Mouse (Mus musculus): ENCODE results near the gene Tctn3. TPM values are rescaled to one million over a fixed set of nuclear protein-coding genes. Genes with fewer than 3 reads are reported as not detected.
"Not testable (repeated sequence)": the region's sequence is repeated elsewhere in the genome, so short reads cannot be mapped to it uniquely, and the experiment has no call there.

Tctn3 gene
- total and polyA plus RNA-seq, 3 experiments, result 6.5 to 7.7 (median 7.6) TPM

DNA sequence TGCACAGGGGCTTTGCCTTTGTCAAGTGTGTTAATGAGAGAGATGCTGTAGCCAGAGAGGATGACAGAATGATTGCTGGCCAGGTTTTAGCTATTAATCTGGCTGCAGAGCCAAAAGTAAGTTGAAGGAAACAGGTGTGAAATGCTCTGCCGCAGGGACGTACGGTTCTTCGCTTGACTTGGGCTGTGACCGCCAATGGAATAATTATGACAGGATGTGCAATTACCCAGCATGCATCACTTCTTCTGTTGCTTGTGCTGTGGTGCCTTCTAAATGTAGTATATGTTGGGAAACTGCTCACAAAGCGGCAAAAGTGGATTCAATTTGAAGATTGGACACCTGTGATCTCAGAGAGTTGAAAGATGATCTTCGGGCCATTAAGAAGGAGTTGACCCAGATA, 4.0 kb upstream of the Tctn3 start:
- no peaks in the 10 kb centered on the region for H3K4me1 ChIP-seq (ENCODE audit: control insufficient read depth, insufficient read depth, low read length)
- intact Hi-C loops (cut with DNase I), result loop anchor here (1.0 kb wide), 1 partner anchor 106 kb away; no protein-coding TSS in a partner anchor
- no peaks in the 10 kb centered on the region for H3K79me2 ChIP-seq (replicated peaks; ENCODE audit: control insufficient read depth, insufficient read depth, low read length)
- no peak overlapping the region for H3K9ac ChIP-seq (ENCODE audit: low read depth, low read length)
- H3K36me3 ChIP-seq (ENCODE audit: control insufficient read depth, insufficient read depth, low read length), result no peaks in the 10 kb centered on the region
- H3K4me3 ChIP-seq, result no peak overlapping the region
- DNase-seq, result no peak
- no peaks in the 10 kb centered on the region for H3K27me3 ChIP-seq (ENCODE audit: control insufficient read depth, insufficient read depth, low read length)
- no peak overlapping the region for H3K27ac ChIP-seq
- 71% methylated on average over 7 of the region's 7 CpGs for WGBS
- TF ChIP-seq EP300 (IDR thresholded peaks at IDR 0.05; ENCODE audit: insufficient read depth, low read depth, low read length), result no peak
- TF ChIP-seq POLR2A (IDR thresholded peaks at IDR 0.05; ENCODE audit: insufficient read depth, low read depth, low read length), result no peak
- no peak for TF ChIP-seq CTCF (IDR thresholded peaks at IDR 0.05)

DNA sequence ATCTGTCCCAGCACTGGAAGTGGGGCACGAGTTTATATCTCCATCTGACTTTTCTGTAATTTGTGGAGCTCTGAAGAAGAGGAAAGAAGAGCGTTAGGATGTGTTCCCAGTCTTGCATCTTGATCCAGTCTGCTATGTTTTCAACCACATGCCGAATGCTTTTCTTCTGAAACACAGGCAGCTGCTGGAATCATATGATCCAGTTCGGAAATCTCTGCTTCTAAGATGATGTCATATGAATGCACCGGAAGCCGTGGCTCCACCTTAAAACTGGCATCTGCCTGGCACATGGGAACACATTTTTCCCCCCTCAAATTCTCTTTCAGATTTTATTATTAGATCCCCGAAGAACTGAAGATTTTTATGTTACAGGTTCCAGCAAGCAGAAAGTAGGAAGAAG, 2.8 kb upstream of the Tctn3 start:
- WGBS, result 46% methylated on average over 7 of the region's 7 CpGs
- no peak overlapping the region for H3K27ac ChIP-seq
- no peaks in the 10 kb centered on the region for H3K79me2 ChIP-seq (replicated peaks; ENCODE audit: control insufficient read depth, insufficient read depth, low read length)
- no peaks in the 10 kb centered on the region for H3K27me3 ChIP-seq (ENCODE audit: control insufficient read depth, insufficient read depth, low read length)
- intact Hi-C loops (cut with DNase I), result loop anchor here (5.0 kb wide), 1 partner anchor 47 kb away; no protein-coding TSS in a partner anchor
- H3K4me1 ChIP-seq (ENCODE audit: control insufficient read depth, insufficient read depth, low read length), result no peaks in the 10 kb centered on the region
- no peak for TF ChIP-seq POLR2A (IDR thresholded peaks at IDR 0.05; ENCODE audit: insufficient read depth, low read depth, low read length)
- TF ChIP-seq EP300 (IDR thresholded peaks at IDR 0.05; ENCODE audit: insufficient read depth, low read depth, low read length), result no peak
- no peak for TF ChIP-seq CTCF (IDR thresholded peaks at IDR 0.05)
- no peak for DNase-seq
- H3K9ac ChIP-seq (ENCODE audit: low read depth, low read length), result no peak overlapping the region
- no peaks in the 10 kb centered on the region for H3K36me3 ChIP-seq (ENCODE audit: control insufficient read depth, insufficient read depth, low read length)
- H3K4me3 ChIP-seq, result no peak overlapping the region

DNA sequence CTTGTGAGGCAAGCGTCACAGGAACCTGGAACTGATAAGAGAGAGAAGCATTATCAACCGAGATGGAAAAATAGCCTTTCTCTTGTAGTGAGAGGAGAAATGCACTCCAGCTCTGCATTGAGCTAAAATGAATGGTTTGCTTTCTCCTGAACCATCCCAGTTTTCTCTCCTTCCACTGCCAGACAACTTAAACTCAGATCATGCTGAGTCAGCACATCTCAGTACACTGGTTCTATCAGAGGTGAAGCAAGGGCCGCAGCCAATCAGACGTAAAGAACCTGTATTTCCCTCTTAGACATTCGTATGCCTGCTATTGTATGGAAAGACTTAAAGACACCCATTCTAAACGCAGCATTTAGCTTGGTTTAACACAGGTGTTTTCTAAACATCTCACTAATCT, 4.4 kb downstream of the Tctn3 start:
- 73% methylated on average over 6 of the region's 6 CpGs for WGBS
- intact Hi-C loops (cut with DNase I), result no loop called here
- Histone ChIP-seq H3K4me3 (no peak overlapping the region), H3K4me1 (ENCODE audit: control insufficient read depth, insufficient read depth, low read length) (no peaks in the 10 kb centered on the region), H3K36me3 (ENCODE audit: control insufficient read depth, insufficient read depth, low read length) (no peaks in the 10 kb centered on the region), H3K27ac (no peak overlapping the region), H3K9ac (ENCODE audit: low read depth, low read length) (no peak overlapping the region), H3K79me2 (replicated peaks; ENCODE audit: control insufficient read depth, insufficient read depth, low read length) (no peaks in the 10 kb centered on the region), H3K27me3 (ENCODE audit: control insufficient read depth, insufficient read depth, low read length) (no peaks in the 10 kb centered on the region)
- TF ChIP-seq POLR2A (IDR thresholded peaks at IDR 0.05; ENCODE audit: insufficient read depth, low read depth, low read length), result no peak
- TF ChIP-seq EP300 (IDR thresholded peaks at IDR 0.05; ENCODE audit: insufficient read depth, low read depth, low read length), result no peak
- no peak for TF ChIP-seq CTCF (IDR thresholded peaks at IDR 0.05)
- no peak for DNase-seq

DNA sequence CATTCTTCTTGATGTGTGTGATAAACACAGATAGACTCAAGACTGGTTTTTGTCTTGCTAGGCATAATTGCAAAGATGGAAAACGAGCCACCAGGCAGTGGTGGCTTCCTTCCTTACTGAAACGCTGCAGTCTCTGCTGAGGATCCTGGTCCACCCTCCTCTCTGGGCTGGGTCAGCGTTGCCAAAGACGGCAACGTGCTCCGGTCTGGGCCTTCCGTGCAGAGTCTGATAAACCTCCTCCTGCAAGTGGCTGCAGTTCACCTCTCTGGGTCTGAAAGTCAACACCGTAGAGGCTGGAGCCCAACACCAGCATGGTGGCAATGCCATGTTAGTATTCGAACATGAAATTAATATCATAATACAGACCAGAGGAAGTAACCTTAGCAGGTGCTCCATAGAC, 6.8 kb downstream of the Tctn3 start:
- H3K4me3 ChIP-seq, result no peak overlapping the region
- no peak overlapping the region for H3K9ac ChIP-seq (ENCODE audit: low read depth, low read length)
- WGBS, result 91% methylated on average over 9 of the region's 9 CpGs
- DNase-seq, result no peak
- H3K27me3 ChIP-seq (ENCODE audit: control insufficient read depth, insufficient read depth, low read length), result no peaks in the 10 kb centered on the region
- intact Hi-C loops (cut with DNase I), result no loop called here
- no peaks in the 10 kb centered on the region for H3K4me1 ChIP-seq (ENCODE audit: control insufficient read depth, insufficient read depth, low read length)
- no peaks in the 10 kb centered on the region for H3K79me2 ChIP-seq (replicated peaks; ENCODE audit: control insufficient read depth, insufficient read depth, low read length)
- TF ChIP-seq CTCF (IDR thresholded peaks at IDR 0.05) (no peak), EP300 (IDR thresholded peaks at IDR 0.05; ENCODE audit: insufficient read depth, low read depth, low read length) (no peak), POLR2A (IDR thresholded peaks at IDR 0.05; ENCODE audit: insufficient read depth, low read depth, low read length) (no peak)
- H3K36me3 ChIP-seq (ENCODE audit: control insufficient read depth, insufficient read depth, low read length), result no peaks in the 10 kb centered on the region
- H3K27ac ChIP-seq, result no peak overlapping the region

DNA sequence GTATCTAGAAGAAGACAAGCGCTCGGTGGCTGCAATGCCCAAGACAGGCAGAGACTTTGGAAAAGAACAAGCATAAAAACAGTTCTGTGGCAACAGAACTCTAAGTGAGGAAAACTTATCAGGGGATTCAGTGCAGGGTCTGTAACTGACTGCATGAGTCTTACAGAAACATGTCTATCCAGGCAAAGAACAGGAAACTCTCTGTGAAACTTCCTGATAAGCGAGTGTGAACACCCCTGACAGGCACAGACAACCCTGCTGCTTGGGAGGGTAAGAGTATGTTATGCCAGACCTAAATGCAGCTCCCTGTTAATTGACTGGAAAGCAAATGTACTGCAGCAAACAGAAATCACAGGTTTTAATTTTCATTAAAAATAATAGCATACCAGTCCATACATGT, 10.2 kb downstream of the Tctn3 start:
- Histone ChIP-seq H3K36me3 (ENCODE audit: control insufficient read depth, insufficient read depth, low read length) (no peaks in the 10 kb centered on the region), H3K4me3 (no peak overlapping the region), H3K79me2 (replicated peaks; ENCODE audit: control insufficient read depth, insufficient read depth, low read length) (no peaks in the 10 kb centered on the region), H3K9ac (ENCODE audit: low read depth, low read length) (no peak overlapping the region), H3K4me1 (ENCODE audit: control insufficient read depth, insufficient read depth, low read length) (no peaks in the 10 kb centered on the region), H3K27ac (no peak overlapping the region), H3K27me3 (ENCODE audit: control insufficient read depth, insufficient read depth, low read length) (no peaks in the 10 kb centered on the region)
- no peak for TF ChIP-seq CTCF (IDR thresholded peaks at IDR 0.05)
- no peak for TF ChIP-seq EP300 (IDR thresholded peaks at IDR 0.05; ENCODE audit: insufficient read depth, low read depth, low read length)
- no peak for TF ChIP-seq POLR2A (IDR thresholded peaks at IDR 0.05; ENCODE audit: insufficient read depth, low read depth, low read length)
- no peak for DNase-seq
- 69% methylated on average over 3 of the region's 3 CpGs for WGBS
- intact Hi-C loops (cut with DNase I), result no loop called here

DNA sequence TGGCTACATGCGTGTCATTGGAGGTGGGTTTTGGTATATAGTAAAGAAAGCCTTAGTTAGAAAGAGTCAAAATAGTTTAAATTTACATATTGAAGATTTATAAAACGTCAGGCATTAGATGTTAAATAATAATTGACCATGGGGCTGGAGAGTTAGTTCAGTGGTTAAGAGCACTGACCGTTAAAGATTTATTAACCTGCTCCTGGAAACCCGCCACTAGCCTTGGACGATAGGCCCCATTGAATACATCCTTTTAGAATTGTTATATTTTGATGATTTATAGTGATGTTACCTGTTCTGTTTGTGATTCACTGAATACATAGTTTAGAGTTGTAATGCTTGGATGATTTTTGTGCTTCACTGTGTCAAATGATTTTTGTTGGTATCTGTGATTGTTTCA, 11.2 kb downstream of the Tctn3 start:
- H3K79me2 ChIP-seq (replicated peaks; ENCODE audit: control insufficient read depth, insufficient read depth, low read length); intact Hi-C loops (cut with DNase I); H3K4me1 ChIP-seq (ENCODE audit: control insufficient read depth, insufficient read depth, low read length); H3K36me3 ChIP-seq (ENCODE audit: control insufficient read depth, insufficient read depth, low read length); DNase-seq; H3K9ac ChIP-seq (ENCODE audit: low read depth, low read length); H3K4me3 ChIP-seq; H3K27ac ChIP-seq; H3K27me3 ChIP-seq (ENCODE audit: control insufficient read depth, insufficient read depth, low read length): not testable (repeated sequence)
- WGBS, result 94% methylated on average over 5 of the region's 5 CpGs
